14 mouse cellular contexts compared by ENCODE assay signal in genomic region chr7:36046053-36046452, GRCm38 (mm10).
"Had no signal": no experiment of that assay in that cellular context is flagged by ENCODE, and none has a peak within 500 bp of the region (broad histone marks: within the 10 kb centered on the region; RNA-seq: fewer than 3 reads in every experiment).

No protein-coding gene starts in this region.

- ATAC-seq: liver, postnatal 0 days; lung, postnatal 0 days; midbrain, embryonic 16.5 days had no signal

- DNase-seq: liver, postnatal 0 days; lung, adult 2 months; lung, postnatal 36 days; midbrain, embryonic 14.5 days; retina, postnatal 1 day; right cerebral cortex, adult 18-20 months; right cerebral cortex, postnatal 25 days; right cerebral cortex, postnatal 4 days; spleen, adult 18-20 months; thymus, adult 2 months; thymus, postnatal 25 days; thymus, postnatal 4 days had no signal
